Mouse (Mus musculus) hindbrain, embryonic 13.5 days (tissue): ENCODE measurements at regions not wholly inside any gene's neighbourhood (a gene's known extent, or its start where the extent isn't known, plus 50 kb on each side); places are given as distances from the start of the nearest gene placed in this dataset.
A peak's percentile ranks its signal among the peaks of the same experiment; 100 is the strongest.

ENCODE experiments used
- ATAC-seq: fragments of 200-750 bp; cut with Nextera tagmentation; 2 replicates; pipeline ENCODE4 v1.8.0; 2017; ENCODE audit warnings: moderate TSS enrichment; ENCODE audit not compliant: low FRiP score
- H3K27ac ChIP-seq: fragments of 300-500 bp; sonication (generic); 2 replicates; pipeline ENCODE4 v1.5.1; 2015; ENCODE audit warnings: inconsistent platforms, mild to moderate bottlenecking, moderate library complexity
- H3K27me3 ChIP-seq: fragments of 300-500 bp; sonication (generic); 2 replicates; pipeline ENCODE4 v1.6.1; 2015; ENCODE audit warnings: mild to moderate bottlenecking, inconsistent platforms
- H3K36me3 ChIP-seq: fragments of 300-500 bp; sonication (generic); 2 replicates; pipeline ENCODE4 v1.6.1; 2015; ENCODE audit warnings: mild to moderate bottlenecking, inconsistent platforms
- H3K4me1 ChIP-seq: fragments of 300-500 bp; sonication (generic); replicated peaks from 2 replicates; pipeline ENCODE4 v1.6.1; 2015; ENCODE audit warnings: inconsistent platforms
- H3K4me2 ChIP-seq: fragments of 300-500 bp; sonication (generic); 2 replicates; pipeline ENCODE4 v1.6.1; 2015; ENCODE audit warnings: inconsistent platforms, mild to moderate bottlenecking, moderate library complexity
- H3K4me3 ChIP-seq: fragments of 300-500 bp; sonication (generic); 2 replicates; pipeline ENCODE4 v1.5.1; 2015; ENCODE audit warnings: mild to moderate bottlenecking, inconsistent platforms
- H3K9ac ChIP-seq: fragments of 300-500 bp; sonication (generic); 2 replicates; pipeline ENCODE4 v1.6.1; 2015; ENCODE audit warnings: mild to moderate bottlenecking, inconsistent platforms
- H3K9me3 ChIP-seq: fragments of 300-500 bp; sonication (generic); 2 replicates; pipeline ENCODE4 v1.6.1; 2016; ENCODE audit warnings: inconsistent platforms
- WGBS: fragments of 180-500 bp; shearing (Covaris S2); methylation state at CpG from one replicate; pipeline ENCODE4 v1.1.7; 2015; 5-methylcytosine and 5-hydroxymethylcytosine counted together

DNA sequence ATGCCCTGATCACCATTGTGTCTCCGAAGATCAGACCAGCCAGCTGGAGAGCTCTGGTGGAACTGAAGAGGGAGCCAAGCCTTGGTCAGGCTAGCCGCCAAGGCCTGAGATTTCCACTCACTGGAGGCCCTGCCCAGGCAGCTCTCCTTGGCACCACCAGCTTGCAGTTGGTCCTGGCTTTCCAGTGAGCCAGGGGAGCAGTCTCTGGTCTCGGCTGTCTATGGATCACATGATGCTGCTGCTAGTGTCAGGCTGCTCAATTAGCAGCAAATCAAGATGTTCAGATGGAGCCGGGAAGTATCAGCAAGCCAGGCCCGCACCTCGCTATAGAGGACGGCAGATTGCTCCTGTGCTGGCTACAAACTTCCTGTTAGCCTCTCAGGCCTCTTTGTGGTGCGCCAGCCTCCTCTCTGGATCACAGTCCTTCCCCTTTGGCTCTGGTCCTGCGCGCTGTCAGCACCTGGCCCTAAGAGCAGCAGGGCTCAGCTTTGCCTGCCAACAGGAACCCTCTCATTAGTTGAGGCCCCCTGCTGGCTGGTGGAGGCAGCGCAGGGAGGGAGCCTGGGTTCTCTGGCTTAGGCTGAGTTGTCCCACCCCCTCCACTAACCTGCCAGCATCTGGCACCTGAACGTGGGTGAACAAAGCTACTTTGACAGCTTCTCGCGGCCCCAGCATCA, 174.8 kb upstream of the Ntm start:
- no peak overlapping the region for H3K9ac ChIP-seq

DNA sequence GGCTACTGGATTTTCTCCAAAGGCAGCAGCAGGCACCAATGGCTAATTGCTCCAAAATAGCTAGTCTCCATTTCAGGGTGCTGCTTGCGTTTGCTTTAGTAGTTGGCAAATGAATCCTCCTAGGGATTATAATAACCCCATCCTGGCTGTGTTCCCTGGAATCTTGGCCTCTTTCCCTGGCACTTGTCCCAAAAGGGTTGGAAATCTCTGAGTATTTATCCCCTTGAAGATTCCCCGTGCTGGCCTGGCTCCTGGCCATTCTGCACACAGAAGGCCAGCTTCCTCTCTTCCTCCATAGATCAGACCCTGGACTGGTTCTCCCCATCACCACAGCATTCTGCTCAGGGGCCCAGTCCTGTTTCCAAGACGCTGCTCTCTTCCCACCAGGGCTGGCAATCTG, 177.2 kb upstream of the Ntm start:
- Histone ChIP-seq H3K27ac (no peak overlapping the region), H3K4me1 (peaks cover 17% of the 10 kb centered on the region), H3K4me3 (no peak overlapping the region), H3K9ac (no peak overlapping the region), H3K36me3 (no peaks in the 10 kb centered on the region), H3K4me2 (no peak overlapping the region), H3K27me3 (0 out of 2 replicates have a peak, but pooled peaks cover 10% of the 10 kb centered on the region), H3K9me3 (no peaks in the 10 kb centered on the region)
- peak; percentile 71 for ATAC-seq
- WGBS: 45% methylated on average over 3 of the region's 3 CpGs

More for the DNA sequence above, 174.8 kb upstream of the Ntm start:
- Histone ChIP-seq H3K4me2 (no peak overlapping the region), H3K27me3 (0 out of 2 replicates have a peak, but pooled peaks cover 5% of the 10 kb centered on the region), H3K4me1 (peaks cover 17% of the 10 kb centered on the region), H3K9me3 (no peaks in the 10 kb centered on the region), H3K36me3 (no peaks in the 10 kb centered on the region), H3K4me3 (no peak overlapping the region), H3K27ac (peak overlapping the region; percentile 42; the same call in 1 of the 2 replicates)
- peak; percentile 61 for ATAC-seq
- 27% methylated on average over 14 of the region's 14 CpGs for WGBS

DNA sequence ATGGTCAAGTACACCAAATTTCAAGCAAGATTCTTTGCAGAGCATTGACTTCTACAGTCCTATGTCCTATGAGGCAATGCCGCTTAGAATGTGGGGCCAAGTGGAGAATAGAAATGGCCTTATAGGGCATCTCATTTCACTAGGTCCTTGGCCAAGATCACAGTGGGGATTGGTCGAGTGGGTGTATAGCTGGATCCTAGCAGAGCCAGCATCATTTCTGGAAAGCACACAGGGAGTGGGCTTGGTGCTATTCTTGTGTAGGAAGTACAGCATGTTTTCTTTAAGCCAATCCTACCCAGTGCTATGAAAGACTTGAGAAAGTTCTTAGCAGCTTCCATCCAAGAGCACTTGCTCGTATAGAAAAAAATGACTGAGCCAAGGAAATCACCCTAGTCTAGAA, 178.2 kb upstream of the Ntm start:
- no peaks in the 10 kb centered on the region for H3K9me3 ChIP-seq
- no peak for ATAC-seq
- H3K9ac ChIP-seq: no peak overlapping the region
- no peaks in the 10 kb centered on the region for H3K36me3 ChIP-seq
- no peak overlapping the region for H3K4me2 ChIP-seq
- H3K27me3 ChIP-seq: 0 out of 2 replicates have a peak, but pooled peaks cover 10% of the 10 kb centered on the region
- no peak overlapping the region for H3K4me3 ChIP-seq
- WGBS: 92% methylated on average over 3 of the region's 3 CpGs
- H3K4me1 ChIP-seq: peaks cover 17% of the 10 kb centered on the region
- no peak overlapping the region for H3K27ac ChIP-seq

GRCm38 (mm10) chr9:30142806-30143458, 180.0 kb upstream of the Ntm start:
- Histone ChIP-seq H3K4me2 (no peak overlapping the region), H3K4me3 (no peak overlapping the region), H3K27ac (no peak overlapping the region), H3K27me3 (0 out of 2 replicates have a peak, but pooled peaks cover 10% of the 10 kb centered on the region), H3K36me3 (no peaks in the 10 kb centered on the region), H3K4me1 (peaks cover 10% of the 10 kb centered on the region), H3K9ac (no peak overlapping the region), H3K9me3 (no peaks in the 10 kb centered on the region)
- ATAC-seq: no peak
- WGBS: 92% methylated on average over 10 of the region's 10 CpGs

DNA sequence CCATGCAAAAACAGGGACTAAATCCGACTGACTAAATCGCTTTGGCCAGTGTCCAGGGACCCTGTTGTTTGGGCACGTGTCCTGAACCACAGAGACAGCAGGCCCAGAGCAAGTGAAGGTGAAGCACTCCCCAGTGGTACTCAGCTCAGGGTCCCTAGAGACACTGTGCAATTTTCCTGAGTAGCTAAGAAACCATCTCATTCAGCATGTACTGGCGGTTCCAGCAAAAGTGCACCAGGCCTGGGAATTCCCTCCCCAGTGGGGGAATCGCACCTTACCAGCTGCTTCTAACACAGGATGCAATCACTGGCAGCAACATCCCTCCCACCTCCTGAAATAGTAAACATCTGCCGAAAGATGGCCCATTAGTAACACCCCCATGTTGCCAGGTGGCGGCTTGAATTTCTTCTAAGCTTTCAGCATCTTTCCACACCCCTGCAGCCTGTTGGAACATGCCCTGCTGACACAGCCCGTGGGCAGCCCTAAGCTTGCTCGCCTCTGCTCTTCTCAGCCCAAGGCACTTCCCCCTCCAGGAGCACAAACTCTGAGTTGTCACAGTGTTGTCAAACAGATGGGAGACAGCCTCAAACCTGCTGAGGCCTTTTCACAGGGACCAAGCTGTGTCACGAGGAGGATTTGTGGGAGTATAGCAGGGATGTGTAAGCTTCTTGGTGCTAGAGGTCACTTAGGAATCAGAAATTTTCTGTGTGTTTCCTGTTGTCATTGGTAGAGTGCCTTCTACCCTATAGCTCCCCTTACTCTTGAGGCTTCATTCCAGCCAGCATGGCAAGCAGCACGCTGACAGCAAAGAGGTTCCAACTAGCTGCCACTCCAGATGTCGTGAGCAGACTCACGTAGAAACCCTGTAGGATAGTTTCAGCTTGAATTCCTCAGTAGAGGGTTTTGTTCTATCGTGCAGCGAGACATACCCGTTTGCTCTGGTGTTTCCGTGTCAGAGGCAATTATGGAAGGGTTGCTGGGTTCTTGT, 186.8 kb upstream of the Ntm start:
- H3K4me1 ChIP-seq: peaks cover 22% of the 10 kb centered on the region
- no peak overlapping the region for H3K4me3 ChIP-seq
- no peaks in the 10 kb centered on the region for H3K36me3 ChIP-seq
- 0 out of 2 replicates have a peak overlapping the region, but pooled peaks have one; percentile 13 for H3K27ac ChIP-seq
- H3K9me3 ChIP-seq: no peaks in the 10 kb centered on the region
- 51% methylated on average over 17 of the region's 17 CpGs for WGBS
- H3K4me2 ChIP-seq: no peak overlapping the region
- no peaks in the 10 kb centered on the region for H3K27me3 ChIP-seq
- H3K9ac ChIP-seq: no peak overlapping the region
- ATAC-seq: peak; percentile 43; the same call in 1 of the 2 replicates

DNA sequence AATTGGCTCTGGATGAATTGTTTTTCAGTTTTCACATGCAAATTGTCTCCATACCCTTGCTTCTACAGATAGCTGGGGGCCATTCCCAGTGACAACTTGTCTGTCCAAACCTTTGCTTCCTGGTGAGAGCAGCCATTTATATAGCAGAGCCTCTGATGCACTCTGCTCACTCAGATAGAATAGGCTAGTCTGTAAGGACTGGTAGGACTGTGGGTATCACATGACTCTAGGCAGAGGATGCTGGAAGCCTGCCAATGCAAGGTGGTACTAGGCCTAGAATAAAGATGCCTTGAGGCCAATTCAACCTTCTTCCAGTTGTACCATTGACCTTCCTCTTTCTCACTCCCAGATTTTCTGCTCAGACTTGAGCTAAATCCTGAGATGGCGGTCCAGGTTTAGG, 188.2 kb upstream of the Ntm start:
- no peak overlapping the region for H3K9ac ChIP-seq
- H3K36me3 ChIP-seq: no peaks in the 10 kb centered on the region
- no peak for ATAC-seq
- H3K9me3 ChIP-seq: no peaks in the 10 kb centered on the region
- no peak overlapping the region for H3K4me3 ChIP-seq
- no peaks in the 10 kb centered on the region for H3K27me3 ChIP-seq
- WGBS: 97% methylated on average over 1 of the region's 1 CpGs
- H3K4me1 ChIP-seq: peaks cover 22% of the 10 kb centered on the region
- no peak overlapping the region for H3K27ac ChIP-seq
- H3K4me2 ChIP-seq: no peak overlapping the region

- H3K36me3 ChIP-seq: no peaks in the 10 kb centered on the region
- no peaks in the 10 kb centered on the region for H3K9me3 ChIP-seq
- no peaks in the 10 kb centered on the region for H3K27me3 ChIP-seq
- peaks cover 8% of the 10 kb centered on the region for H3K4me1 ChIP-seq
- H3K9ac ChIP-seq: no peak overlapping the region
- 92% methylated on average over 13 of the region's 13 CpGs for WGBS
- no peak overlapping the region for H3K4me2 ChIP-seq
- no peak overlapping the region for H3K27ac ChIP-seq
- no peak for ATAC-seq
- H3K4me3 ChIP-seq: no peak overlapping the region
Measured at GRCm38 (mm10) chr9:30166235-30166752, 203.4 kb upstream of the Ntm start.

GRCm38 (mm10) chr9:30167223-30167622, 204.3 kb upstream of the Ntm start:
- Histone ChIP-seq H3K27me3 (no peaks in the 10 kb centered on the region), H3K4me1 (peaks cover 8% of the 10 kb centered on the region), H3K9me3 (no peaks in the 10 kb centered on the region), H3K4me2 (no peak overlapping the region), H3K36me3 (no peaks in the 10 kb centered on the region), H3K27ac (no peak overlapping the region), H3K4me3 (no peak overlapping the region), H3K9ac (no peak overlapping the region)
- no peak for ATAC-seq
- WGBS: 41% methylated on average over 7 of the region's 7 CpGs

DNA sequence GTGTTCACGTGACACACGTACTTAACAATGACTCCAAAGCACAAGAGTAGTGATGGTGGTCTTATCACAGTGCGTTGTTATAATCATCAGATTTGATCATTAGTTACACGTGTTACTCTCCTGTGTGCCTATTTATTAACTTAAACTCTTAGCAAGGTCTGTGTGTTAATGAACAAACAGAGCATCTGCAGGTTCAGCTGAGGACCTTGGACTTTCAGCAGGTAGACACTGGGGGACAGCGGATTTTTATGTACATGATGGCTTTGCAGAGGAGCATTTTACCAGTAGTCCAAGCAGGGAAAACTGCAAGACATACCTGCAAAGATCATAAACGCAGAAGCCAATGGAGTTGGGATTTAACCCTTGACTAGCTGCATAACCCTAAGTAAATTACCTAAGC, 211.7 kb upstream of the Ntm start:
- Histone ChIP-seq H3K4me1 (peaks cover 9% of the 10 kb centered on the region), H3K9ac (no peak overlapping the region), H3K27ac (no peak overlapping the region), H3K4me2 (no peak overlapping the region), H3K4me3 (no peak overlapping the region), H3K9me3 (no peaks in the 10 kb centered on the region), H3K27me3 (no peaks in the 10 kb centered on the region), H3K36me3 (no peaks in the 10 kb centered on the region)
- 93% methylated on average over 6 of the region's 6 CpGs for WGBS
- no peak for ATAC-seq

DNA sequence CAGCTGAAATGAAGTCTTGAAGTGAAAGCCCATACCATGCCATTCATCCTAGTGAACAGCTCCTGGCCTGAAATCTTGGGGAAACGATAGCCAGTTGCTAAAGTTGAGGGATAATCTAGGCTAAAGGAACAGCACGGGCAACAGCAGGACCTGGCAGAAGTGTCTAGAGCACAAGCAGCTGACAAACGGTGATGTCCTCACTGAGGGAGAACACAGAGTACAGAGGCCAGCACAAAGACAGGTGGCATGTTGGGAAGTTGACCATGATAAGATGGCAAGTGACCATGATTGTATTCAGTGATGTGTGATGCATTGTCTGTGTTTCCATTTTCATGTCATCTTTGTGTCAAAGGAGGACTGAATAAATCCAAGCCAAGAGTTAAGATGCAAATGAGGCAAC, 212.4 kb upstream of the Ntm start:
- 81% methylated on average over 3 of the region's 3 CpGs for WGBS
- Histone ChIP-seq H3K9ac (no peak overlapping the region), H3K36me3 (no peaks in the 10 kb centered on the region), H3K9me3 (no peaks in the 10 kb centered on the region), H3K4me3 (no peak overlapping the region), H3K4me1 (peaks cover 9% of the 10 kb centered on the region), H3K27ac (no peak overlapping the region), H3K4me2 (no peak overlapping the region), H3K27me3 (no peaks in the 10 kb centered on the region)
- no peak for ATAC-seq

DNA sequence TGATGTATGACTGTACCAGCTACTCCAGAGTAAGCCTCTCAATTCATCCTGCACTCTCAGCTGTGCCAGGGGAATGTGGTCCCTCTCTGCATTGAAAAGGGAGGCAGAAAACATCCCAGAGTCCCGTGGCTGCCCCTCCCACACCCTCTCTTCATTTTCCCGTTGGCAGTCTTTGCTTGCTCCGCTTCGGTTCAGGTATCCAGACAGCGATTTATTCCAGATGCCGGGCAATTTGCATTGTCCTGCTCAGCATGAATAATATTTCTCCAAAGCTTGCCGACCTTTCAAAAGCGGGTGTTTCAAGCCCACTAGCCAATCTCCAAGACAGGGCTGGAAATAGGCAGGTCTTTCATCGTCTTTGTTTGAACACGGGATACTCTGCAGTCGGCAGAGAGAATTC, 220.5 kb upstream of the Ntm start:
- Histone ChIP-seq H3K36me3 (no peaks in the 10 kb centered on the region), H3K4me3 (no peak overlapping the region), H3K4me1 (peaks cover 20% of the 10 kb centered on the region; the same call in 1 of the 2 replicates), H3K27ac (no peak overlapping the region), H3K27me3 (no peaks in the 10 kb centered on the region), H3K4me2 (no peak overlapping the region), H3K9ac (no peak overlapping the region), H3K9me3 (no peaks in the 10 kb centered on the region)
- 67% methylated on average over 11 of the region's 11 CpGs for WGBS
- no peak for ATAC-seq
